Comparison of ENCODE assay signal across 17 mouse cellular contexts in the genomic region with DNA sequence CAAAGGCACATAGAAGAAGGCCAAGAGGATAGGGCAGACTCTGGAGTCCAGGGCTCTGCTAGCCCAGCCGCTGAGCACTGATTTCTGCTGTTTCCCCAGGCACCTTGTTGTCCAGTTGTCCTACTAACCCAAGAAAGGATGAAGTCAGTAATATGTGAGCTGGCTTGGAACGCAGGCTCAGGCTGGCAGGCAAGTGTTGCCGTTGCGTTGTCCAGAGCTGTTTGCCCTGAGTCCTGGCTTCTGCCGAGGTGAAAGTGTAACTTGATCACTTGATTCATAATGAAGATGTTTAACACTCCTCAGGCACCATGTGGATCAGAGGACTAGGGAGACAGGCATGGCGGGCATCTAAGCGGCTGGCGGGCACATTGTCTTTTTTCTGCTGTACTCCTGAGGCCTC.
"Had no signal": no experiment of that assay in that cellular context is flagged by ENCODE, and none has a peak within 500 bp of the region (broad histone marks: within the 10 kb centered on the region; RNA-seq: fewer than 3 reads in every experiment).

No protein-coding gene starts in this region.

- H3K27me3 ChIP-seq: lung, embryonic 15.5 days; megakaryocyte, embryonic 14.5 days; midbrain, embryonic 15.5 days; neural tube, embryonic 12.5 days; stomach, embryonic 15.5 days had no signal

- H3K9ac ChIP-seq: liver, postnatal 0 days; lung, embryonic 15.5 days; midbrain, embryonic 13.5 days; midbrain, embryonic 15.5 days; neural tube, embryonic 12.5 days; stomach, embryonic 15.5 days had no signal

- H3K4me2 ChIP-seq: lung, embryonic 15.5 days; midbrain, embryonic 13.5 days; midbrain, embryonic 15.5 days; neural tube, embryonic 12.5 days; stomach, embryonic 15.5 days had no signal

- H3K27ac ChIP-seq: lung, embryonic 15.5 days; macrophage; midbrain, embryonic 13.5 days; midbrain, embryonic 15.5 days; neural tube, embryonic 12.5 days; stomach, embryonic 15.5 days; stomach, postnatal 0 days had no signal

- H3K9me3 ChIP-seq: lung, embryonic 15.5 days; megakaryocyte, embryonic 14.5 days; midbrain, embryonic 13.5 days; midbrain, embryonic 15.5 days; neural tube, embryonic 12.5 days; stomach, embryonic 15.5 days had no signal

- H3K36me3 ChIP-seq: lung, embryonic 15.5 days; midbrain, embryonic 13.5 days; midbrain, embryonic 15.5 days; neural tube, embryonic 12.5 days; stomach, embryonic 15.5 days had no signal

- ATAC-seq: liver, postnatal 0 days; lung, postnatal 0 days; midbrain, embryonic 13.5 days; midbrain, embryonic 15.5 days had no signal

- H3K4me3 ChIP-seq: lung, embryonic 15.5 days; megakaryocyte, embryonic 14.5 days; midbrain, embryonic 13.5 days; midbrain, embryonic 15.5 days; neural tube, embryonic 12.5 days; stomach, embryonic 15.5 days had no signal

- DNase-seq: liver, postnatal 0 days; lung, adult 2 months; lung, postnatal 14 days; lung, postnatal 36 days; right cerebral cortex, postnatal 14 days; thymus, adult 2 months; thymus, postnatal 25 days; thymus, postnatal 4 days had no signal

- H3K4me1 ChIP-seq: megakaryocyte, embryonic 14.5 days had no signal
